Mouse (Mus musculus): ENCODE measurements around the gene Cdh12. TPM values are rescaled to one million over a fixed set of nuclear protein-coding genes. Genes with fewer than 3 reads are reported as not detected.

Cdh12 gene
- total and polyA plus RNA-seq, 3 experiments: not detected

- TF ChIP-seq TAL1 (IDR thresholded peaks at IDR 0.05; ENCODE audit: low read length): no peak
- no peak for TF ChIP-seq POLR2AphosphoS5 (IDR thresholded peaks at IDR 0.05; ENCODE audit: borderline replicate concordance, low read depth, low read length)
These were observed 958.4 kb downstream of the Cdh12 start (continued) for GRCm38 (mm10) chr15:21407324-21408044.

GRCm38 (mm10) chr15:21437347-21437746, 988.3 kb downstream of the Cdh12 start:
- Histone ChIP-seq H3K27ac (ENCODE audit: control insufficient read depth, low read depth, low read length) (no peak overlapping the region), H3K9ac (ENCODE audit: control insufficient read depth, low read depth, low read length, poor library complexity, severe bottlenecking) (no peak overlapping the region), H3K9me3 (replicated peaks; ENCODE audit: insufficient read depth, low read length) (no peaks in the 10 kb centered on the region), H3K27me3 (ENCODE audit: control insufficient read depth in 1 of 2, insufficient read depth in 2 of 2, low read length in 2 of 2) (no peaks in the 10 kb centered on the region), H3K4me1 (ENCODE audit: control insufficient read depth in 1 of 2, insufficient read depth in 2 of 2, low read length in 2 of 2) (no peaks in the 10 kb centered on the region), H3K36me3 (ENCODE audit: control insufficient read depth in 1 of 2, insufficient read depth in 2 of 2, low read length in 2 of 2) (no peaks in the 10 kb centered on the region; a peak in 1 of 4 replicates), H3K79me2 (ENCODE audit: control insufficient read depth, insufficient read depth, low read length, poor library complexity) (no peaks in the 10 kb centered on the region), H3K4me3 (ENCODE audit: control insufficient read depth in 1 of 2, insufficient read depth in 1 of 2, low read depth in 2 of 2, low read length in 2 of 2) (no peak overlapping the region)
- TF ChIP-seq RCOR1 (IDR thresholded peaks at IDR 0.05; ENCODE audit: low read depth, low read length): 0 out of 2 replicates have a peak, but pooled peaks have one; percentile 14
- TF ChIP-seq CHD2 (IDR thresholded peaks at IDR 0.05; ENCODE audit: low read length): no peak
- peak; percentile 36; the same call in 1 of the 2 replicates for TF ChIP-seq NRF1 (IDR thresholded peaks at IDR 0.05; ENCODE audit: insufficient read depth, low read depth, low read length, poor library complexity, severe bottlenecking)
- TF ChIP-seq EP300 (IDR thresholded peaks at IDR 0.05; ENCODE audit: low read depth in 1 of 2, low read length in 2 of 2): peak in 1 of 2 experiments; percentile 58; a peak in 1 of 4 replicates
- peak; percentile 23; the same call in 1 of the 2 replicates for TF ChIP-seq GATA1 (IDR thresholded peaks at IDR 0.05; ENCODE audit: low read depth, low read length)
- peak; percentile 72; the same call in 1 of the 2 replicates for TF ChIP-seq TCF12 (IDR thresholded peaks at IDR 0.05; ENCODE audit: low read depth, low read length)
- peak; percentile 6 for DNase-seq (ENCODE audit: low read depth, low spot score)

- no peaks in the 10 kb centered on the region for H3K79me2 ChIP-seq (ENCODE audit: control insufficient read depth, insufficient read depth, low read length, poor library complexity)
- H3K9me3 ChIP-seq (replicated peaks; ENCODE audit: insufficient read depth, low read length): no peaks in the 10 kb centered on the region
- DNase-seq (ENCODE audit: low read depth, low spot score): no peak
- H3K36me3 ChIP-seq (ENCODE audit: control insufficient read depth in 1 of 2, insufficient read depth in 2 of 2, low read length in 2 of 2): no peaks in the 10 kb centered on the region; a peak in 1 of 4 replicates
- no peak overlapping the region for H3K9ac ChIP-seq (ENCODE audit: control insufficient read depth, low read depth, low read length, poor library complexity, severe bottlenecking)
- H3K4me3 ChIP-seq (ENCODE audit: control insufficient read depth in 1 of 2, insufficient read depth in 1 of 2, low read depth in 2 of 2, low read length in 2 of 2): no peak overlapping the region
- TF ChIP-seq CTCF (IDR thresholded peaks at IDR 0.05 in 2 of 3, conservative IDR thresholded peaks at IDR 0.05 in 1 of 3; ENCODE audit: control insufficient read depth in 1 of 3, insufficient read depth in 1 of 3, low read depth in 2 of 3, low read length in 3 of 3, poor library complexity in 1 of 3, severe bottlenecking in 1 of 3): no peak
- no peak for TF ChIP-seq POLR2A (IDR thresholded peaks at IDR 0.05; ENCODE audit: control insufficient read depth in 1 of 2, insufficient read depth in 1 of 2, low read depth in 1 of 2, low read length in 2 of 2, poor library complexity in 1 of 2)
- no peak for TF ChIP-seq USF1 (IDR thresholded peaks at IDR 0.05; ENCODE audit: low read depth, low read length)
- no peak for TF ChIP-seq HCFC1 (IDR thresholded peaks at IDR 0.05; ENCODE audit: low read depth, low read length)
- TF ChIP-seq SIN3A (IDR thresholded peaks at IDR 0.05; ENCODE audit: low read length): no peak
- TF ChIP-seq ZKSCAN1 (IDR thresholded peaks at IDR 0.05; ENCODE audit: low read depth, low read length): no peak
- TF ChIP-seq MEF2A (IDR thresholded peaks at IDR 0.05; ENCODE audit: extremely low read depth, insufficient replicate concordance, low read depth, low read length, poor library complexity, severe bottlenecking): no peak
- no peak for TF ChIP-seq GABPA (IDR thresholded peaks at IDR 0.05; ENCODE audit: low read depth, low read length)
- no peak for TF ChIP-seq CHD2 (IDR thresholded peaks at IDR 0.05; ENCODE audit: low read length)
- TF ChIP-seq JUND (IDR thresholded peaks at IDR 0.05; ENCODE audit: low read depth, low read length): no peak
- TF ChIP-seq TBP (IDR thresholded peaks at IDR 0.05; ENCODE audit: low read depth, low read length): no peak
- TF ChIP-seq MAFK (IDR thresholded peaks at IDR 0.05; ENCODE audit: borderline replicate concordance, low read depth, low read length): no peak
- no peak for TF ChIP-seq BHLHE40 (IDR thresholded peaks at IDR 0.05; ENCODE audit: borderline replicate concordance, low read depth, low read length)
- TF ChIP-seq ETS1 (IDR thresholded peaks at IDR 0.05; ENCODE audit: low read depth, low read length): no peak
- no peak for TF ChIP-seq TAL1 (IDR thresholded peaks at IDR 0.05; ENCODE audit: low read length)
- TF ChIP-seq ZC3H11A (IDR thresholded peaks at IDR 0.05; ENCODE audit: low read depth, low read length): no peak
- no peaks in the 10 kb centered on the region for H3K4me1 ChIP-seq (ENCODE audit: control insufficient read depth in 1 of 2, insufficient read depth in 2 of 2, low read length in 2 of 2)
- no peaks in the 10 kb centered on the region for H3K27me3 ChIP-seq (ENCODE audit: control insufficient read depth in 1 of 2, insufficient read depth in 2 of 2, low read length in 2 of 2)
- H3K27ac ChIP-seq (ENCODE audit: control insufficient read depth, low read depth, low read length): no peak overlapping the region
These were observed 988.9 kb downstream of the Cdh12 start for GRCm38 (mm10) chr15:21437924-21438323.

All from MEL (cell line).